Mouse (Mus musculus) layer of hippocampus, postnatal 10 days (tissue): ENCODE data around the gene Itgae. TPM values are rescaled to one million over a fixed set of nuclear protein-coding genes. Genes with fewer than 3 reads are reported as not detected.
A peak's percentile ranks its signal among the peaks of the same experiment; 100 is the strongest.

Experiments
- DNase-seq, 2 experiments: peaks; one replicate each; pipeline ENCODE4 v3.0.0; 2021; ENCODE audit warnings: low spot score in 2 of 2
- total RNA-seq, 2 experiments: library from RNA; stranded (reverse); gene quantifications; 2 replicates each; pipeline ENCODE4 v1.2.3; 2021

Gene Itgae
- total RNA-seq, 2 experiments from 2014 or later: 0.11 to 0.32 TPM

DNA sequence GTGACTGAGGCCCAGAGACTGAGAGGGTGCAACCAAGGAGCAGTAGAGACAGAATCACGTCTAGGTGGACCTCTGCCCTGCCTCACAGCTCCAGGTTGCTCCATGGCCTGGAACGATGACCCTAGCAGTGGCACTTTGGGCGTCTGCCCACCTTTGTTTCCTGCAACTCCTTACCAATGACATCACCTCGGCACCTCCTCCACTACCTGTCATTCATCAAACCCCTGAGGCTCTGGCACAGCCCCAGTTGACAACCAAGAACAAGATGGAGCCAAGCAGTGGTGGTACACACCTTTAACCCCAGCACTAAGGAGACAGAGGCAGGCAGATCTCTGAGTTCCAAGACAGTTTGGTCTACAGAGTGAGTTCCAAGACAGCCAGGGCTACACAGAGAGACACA, 1.7 kb downstream of the Itgae start:
- no peak for DNase-seq

DNA sequence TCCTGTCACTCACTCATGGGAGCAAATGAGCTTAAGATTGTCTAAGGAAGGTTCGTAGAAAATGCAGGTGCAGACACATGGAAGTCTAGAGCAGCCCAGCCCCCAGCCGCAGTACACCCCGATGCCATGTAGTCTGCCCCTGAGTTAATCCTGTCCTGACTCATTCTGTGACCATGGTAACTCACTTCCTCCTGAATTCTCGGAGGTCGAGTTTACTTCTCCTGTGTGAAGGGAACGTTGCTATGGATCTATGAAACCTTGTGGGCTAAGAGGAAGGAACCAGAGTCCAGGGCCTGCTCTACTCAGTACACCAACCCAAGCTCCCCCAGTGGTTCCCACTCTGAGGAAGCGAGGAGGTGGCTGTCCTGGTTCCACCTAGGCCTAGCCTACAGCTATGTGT, 2.5 kb downstream of the Itgae start:
- no peak for DNase-seq

DNA sequence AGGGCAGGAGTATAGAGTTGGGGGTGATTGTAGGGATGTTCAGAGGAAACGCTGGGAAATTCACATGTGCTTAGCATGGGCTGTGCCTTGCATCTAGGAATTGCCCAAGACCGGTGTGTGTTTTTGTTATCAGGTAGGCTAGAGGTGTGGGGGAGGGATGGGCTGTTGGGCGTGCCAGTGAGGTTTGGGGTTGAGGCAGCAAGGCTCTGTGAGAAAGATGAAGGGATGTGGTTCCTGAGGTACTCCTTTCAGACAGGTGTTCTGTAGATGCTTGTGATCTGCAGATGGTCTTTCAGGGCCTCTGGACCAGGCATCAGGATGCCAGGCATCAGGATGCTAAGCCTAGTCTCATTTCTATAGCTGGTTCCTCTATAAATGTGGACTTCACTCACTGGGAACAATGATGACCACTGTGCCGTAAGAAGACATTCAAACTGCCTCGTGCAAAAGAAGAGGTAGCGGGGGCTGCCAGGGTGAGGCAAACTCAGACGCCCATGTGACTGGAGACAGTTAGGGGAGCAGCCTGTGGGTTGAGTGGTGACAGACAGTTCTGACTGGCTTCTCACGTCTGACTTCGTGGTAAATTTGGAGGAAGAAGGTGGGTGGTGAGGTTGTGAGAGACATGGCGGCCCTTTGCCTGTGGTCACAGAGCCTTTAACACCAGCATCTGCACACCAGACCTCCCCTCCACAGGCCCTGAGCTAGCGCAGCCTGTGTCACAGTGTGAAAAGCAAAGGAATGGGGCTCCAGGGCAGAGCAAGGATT, 4.0 kb downstream of the Itgae start:
- DNase-seq: no peak

DNA sequence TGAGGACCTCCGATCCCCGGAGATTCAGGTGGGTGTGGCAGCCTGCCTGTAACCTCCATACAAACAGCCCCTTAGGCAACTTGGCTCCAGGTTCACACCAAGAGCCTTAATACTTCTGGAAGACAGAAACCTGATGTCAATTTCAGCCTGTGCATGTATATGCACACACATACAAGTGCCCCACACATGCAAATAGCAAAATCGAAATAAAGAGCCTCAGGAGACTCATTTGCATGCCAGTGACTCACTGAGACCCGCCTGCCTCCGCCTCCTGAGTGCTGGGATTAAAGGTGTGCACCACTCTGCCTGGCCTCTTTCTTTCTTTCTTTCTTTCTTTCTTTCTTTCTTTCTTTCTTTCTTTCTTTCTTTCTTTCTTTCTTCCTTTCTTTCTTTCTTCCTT, 8.5 kb downstream of the Itgae start:
- no peak for DNase-seq

DNA sequence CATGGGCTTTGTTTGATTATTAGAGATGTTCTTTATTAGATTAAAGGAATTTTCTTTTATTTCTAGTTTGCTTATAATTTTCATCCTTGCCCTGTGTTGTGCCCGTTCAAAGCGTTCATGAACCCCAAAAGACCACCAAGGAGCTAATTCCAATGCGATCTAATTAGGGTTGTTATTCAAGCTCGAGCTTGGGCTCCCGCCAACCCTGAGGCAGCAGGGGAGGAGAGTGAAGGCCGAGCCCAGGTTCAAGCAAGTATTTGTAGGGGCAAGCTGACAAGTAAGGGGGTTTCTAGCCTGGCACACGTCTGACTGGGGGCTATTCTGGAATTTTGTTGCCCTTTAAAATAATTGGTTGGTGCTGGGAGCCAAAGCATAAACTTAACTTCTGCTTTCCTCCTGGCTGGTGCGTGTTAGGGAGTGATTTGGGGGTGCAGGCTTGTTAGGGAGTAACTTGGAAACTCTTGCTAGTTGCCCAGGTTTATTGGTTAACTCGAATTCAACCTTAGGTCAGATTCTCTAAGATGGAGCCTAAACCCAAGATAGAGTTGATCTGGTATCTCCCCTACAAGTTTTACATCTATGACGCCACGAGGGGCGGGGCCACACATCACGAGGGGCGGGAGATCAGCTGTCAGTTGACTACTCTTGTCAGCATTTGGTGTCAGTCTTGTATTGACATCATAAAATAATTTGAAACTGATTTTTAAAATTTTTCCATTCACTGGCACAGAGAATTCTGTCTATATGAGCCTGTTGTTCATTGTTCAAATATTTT, 9.8 kb downstream of the Itgae start:
- DNase-seq: peak in 1 of 2 experiments; percentile 33

DNA sequence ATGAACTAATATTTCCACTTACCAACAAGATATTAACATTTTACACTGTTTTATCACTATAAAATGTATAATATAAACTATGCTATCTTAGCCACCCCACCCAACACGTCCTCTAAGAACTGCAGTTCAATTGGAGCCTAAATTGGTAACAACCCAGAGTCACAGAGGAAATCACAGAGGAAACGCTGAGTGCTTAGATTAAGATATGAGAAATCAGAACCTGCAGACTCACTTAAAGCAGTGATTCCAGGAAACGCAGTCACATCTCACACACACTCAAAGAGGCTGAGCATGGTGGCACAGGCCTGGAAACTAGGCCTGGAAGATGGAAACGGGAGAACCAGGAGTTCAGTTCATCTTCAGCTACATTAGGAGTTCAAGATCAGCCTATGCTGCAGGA, 10.9 kb downstream of the Itgae start:
- no peak for DNase-seq

DNA sequence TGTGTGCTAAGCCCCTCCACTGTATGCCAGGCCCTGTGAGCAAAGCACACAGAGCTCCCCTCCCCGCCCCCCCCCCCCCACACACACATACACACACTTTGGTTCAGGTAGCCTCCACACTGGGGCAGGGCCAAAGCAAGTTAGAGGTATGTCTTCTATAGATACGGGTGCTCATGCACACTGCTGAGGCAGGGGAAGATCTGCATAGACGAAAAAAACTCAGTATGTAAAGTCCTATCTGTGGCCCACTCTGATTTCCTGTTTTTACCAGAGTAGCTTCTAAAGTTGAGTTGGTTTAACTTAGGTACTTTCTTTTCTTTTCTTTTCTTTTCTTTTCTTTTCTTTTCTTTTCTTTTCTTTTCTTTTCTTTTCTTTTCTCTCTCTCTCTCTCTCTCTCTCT, 14.9 kb downstream of the Itgae start:
- DNase-seq: no peak

DNA sequence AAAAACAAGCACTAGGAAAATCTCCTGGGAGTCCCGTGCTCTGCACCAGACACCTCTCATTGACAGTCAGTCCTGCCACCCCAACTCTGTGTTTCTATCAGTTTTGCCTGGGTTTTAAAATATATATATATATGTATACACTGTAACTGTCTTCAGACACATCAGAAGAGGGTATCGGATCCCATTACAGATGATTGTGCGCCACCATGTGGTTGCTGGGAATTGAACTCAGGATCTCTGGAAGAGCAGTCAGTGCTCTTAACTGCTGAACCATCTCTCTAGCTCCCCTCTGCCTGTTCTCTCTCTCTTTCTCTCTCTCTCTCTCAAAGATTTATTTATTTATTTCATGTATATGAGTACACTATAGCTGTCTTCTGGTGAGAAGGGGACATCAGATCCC, 17.0 kb downstream of the Itgae start:
- peak; percentile 68 to 76 for DNase-seq

DNA sequence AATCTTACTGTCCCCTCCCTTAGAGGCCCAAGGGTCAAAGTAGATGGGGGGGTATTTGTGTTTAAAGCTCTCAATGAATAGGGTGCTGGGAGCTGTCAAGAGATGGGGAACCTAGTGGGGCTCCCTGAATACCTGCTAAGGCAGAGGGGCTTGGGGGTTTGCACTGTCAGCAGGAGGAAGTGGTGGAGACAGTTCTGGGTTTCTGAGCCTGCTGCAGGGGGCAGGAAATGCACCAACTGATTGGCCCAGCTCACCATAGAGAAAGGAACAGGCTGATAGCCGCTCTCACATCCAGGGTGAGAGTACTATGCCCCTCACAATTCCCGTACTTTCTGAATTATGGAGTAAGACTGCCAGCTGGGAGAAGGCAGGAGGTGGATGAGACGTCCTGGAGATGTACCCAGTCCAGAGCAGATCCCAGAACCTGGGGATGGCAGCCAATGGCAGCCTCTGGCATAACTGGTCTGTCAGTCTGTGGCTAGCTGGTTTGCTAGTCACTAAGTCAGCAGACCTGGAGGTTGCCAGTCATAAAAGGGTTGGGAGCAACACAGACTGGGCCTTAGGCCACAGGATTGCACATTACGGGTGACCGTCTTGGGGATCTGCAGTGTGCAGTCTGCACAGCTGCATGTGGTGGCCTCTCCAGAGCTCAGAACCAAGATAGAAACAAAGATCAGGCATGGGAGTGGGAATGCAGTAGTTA, 18.0 kb downstream of the Itgae start:
- no peak for DNase-seq

DNA sequence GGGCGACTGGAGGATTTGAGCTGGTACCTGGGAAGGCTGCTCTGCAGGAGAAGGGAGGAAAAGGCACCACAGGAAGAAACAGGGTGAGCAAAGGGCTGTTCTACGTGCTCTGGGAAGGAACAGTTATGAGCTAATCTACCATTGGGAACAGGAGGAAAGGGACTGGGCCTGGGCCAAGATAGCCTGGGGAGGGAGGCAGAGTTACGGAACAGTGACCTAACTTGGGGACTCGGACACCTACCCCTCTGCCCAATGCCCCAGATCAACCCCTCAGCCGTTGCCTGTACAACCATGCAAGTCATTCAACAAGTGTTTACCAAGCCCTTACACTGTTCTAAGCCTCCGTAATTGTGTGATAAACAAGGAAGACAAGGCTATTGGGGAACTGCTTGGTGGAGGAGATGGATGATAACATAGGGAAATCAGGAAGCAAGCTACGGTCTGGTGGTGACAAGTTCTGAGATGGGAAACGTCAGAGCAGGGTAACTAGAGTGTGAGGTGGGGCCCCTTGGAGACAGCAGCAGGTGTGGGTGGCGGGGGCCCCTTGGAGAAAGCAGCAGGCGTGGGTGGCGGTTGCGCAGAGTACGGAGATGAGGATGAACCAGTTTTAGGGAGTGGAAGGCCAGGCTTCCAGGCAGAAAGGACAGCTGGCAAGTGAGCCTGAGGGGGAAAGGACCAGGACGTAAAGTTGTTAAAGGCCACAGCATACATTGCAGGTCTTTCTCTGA, 18.7 kb downstream of the Itgae start:
- no peak for DNase-seq

DNA sequence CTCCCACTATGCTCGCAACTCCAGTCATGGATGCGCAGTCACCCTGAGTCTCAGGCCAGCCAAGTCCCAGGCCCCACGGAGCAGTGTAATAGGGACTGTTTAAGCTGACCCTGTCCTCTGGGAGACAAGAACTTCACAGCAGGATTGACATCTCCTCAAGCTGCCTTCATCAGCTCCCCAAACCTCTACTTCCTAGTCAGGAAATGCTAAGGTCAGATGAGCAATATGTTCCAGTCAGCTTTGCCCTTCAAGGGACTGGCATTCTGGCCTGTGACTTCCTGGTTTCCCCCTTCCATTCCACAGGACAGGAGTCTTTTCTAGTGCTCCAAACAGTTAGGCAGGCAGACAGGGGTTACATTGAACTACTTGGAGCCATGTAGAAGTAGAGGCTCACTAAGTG, 19.6 kb downstream of the Itgae start:
- no peak for DNase-seq

DNA sequence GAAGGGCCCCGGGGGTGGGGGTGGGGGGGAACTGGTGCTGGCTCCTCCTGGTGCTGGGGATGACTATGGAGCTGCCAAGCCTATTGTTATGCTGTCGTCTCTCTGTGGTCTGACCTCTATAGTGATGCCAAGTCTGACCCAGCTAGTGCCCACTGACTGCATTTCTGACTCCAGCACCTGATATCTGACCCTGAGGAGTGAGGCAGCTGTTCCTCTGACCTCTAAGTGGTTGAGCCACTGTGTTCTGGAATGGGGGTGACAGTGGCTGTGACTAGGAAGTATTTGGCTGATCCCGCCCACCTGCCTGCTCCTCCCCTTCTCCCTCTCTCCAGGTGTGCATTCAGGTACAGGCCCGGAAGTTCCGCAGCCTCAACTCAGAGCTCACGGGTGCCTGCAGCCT, 21.0 kb downstream of the Itgae start:
- no peak for DNase-seq

DNA sequence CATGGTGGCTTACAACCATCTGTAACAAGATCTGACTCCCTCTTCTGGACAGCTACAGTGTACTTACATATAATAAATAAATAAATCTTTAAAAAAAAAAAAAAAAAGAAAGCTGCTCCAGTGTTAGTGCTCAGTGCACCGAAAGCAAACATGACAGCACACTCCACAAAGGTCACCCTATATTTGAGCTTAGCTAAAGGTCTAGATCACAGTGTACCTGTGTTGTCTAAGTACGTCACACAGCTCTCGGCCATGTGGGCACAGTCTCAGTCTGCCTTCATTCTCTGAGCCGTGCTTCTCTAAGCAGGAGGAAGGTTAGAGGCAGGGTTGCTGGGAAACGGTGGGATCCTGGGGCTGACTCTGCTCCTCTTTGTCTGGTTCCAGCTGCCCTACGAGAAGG, 36.1 kb downstream of the Itgae start:
- DNase-seq: no peak

DNA sequence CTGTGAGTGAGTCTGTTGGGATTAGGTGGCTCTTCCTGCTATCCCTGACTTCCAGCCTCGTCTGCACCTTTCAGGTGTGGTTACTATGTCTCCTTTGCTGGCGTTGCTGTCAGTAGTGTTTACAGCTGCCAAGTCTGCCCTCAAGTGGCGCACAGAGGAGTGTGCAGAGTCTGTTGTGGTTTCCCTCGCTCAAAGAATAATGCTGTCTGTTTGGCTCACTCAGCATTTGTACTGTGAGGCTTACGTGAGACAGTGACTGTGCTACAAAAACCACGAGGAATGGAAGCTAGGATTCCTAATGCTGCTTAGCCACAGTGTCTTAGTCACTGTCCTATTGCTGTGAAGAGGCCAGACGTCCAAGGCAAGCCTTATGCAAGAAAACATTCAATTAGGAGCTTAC, 40.6 kb downstream of the Itgae start:
- DNase-seq: no peak

DNA sequence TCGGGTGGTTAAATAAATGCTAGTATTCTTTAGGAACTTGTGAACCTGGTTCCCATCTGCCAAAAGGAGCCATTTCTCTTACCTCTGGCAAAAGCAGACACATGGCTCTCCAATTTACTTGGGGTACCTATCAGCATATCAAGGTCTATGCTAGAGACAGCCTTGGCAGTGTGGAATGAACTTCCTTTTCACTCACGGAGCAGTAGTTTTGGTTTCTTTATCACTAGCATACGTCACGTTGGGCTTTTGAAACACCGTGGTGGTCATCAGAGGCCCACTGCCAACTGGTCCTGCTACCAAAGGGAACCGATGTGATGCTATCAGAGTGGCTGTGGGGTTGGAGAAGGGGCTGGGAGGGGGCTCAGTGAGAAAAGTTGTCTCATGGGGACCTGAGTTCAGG, 42.6 kb downstream of the Itgae start:
- DNase-seq: no peak

DNA sequence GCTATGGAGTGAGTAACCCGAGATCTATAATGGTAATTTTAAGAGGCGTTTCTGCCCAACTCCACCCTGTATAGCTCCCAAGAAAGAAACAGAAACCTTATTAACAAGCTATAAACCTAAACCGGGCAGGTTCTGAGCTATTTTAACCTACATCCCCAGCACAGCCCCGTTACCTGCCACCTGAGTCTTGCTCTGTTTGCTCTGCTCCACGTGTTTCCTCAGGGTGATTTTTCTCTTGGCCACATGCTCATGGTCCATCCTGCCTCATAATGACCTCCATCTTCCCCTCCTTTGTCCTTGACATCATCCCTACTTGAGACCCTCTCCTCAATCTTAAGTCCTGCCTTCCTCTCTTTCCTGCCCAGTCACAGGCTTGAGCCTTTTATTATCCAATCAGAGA, 43.8 kb downstream of the Itgae start:
- no peak for DNase-seq

DNA sequence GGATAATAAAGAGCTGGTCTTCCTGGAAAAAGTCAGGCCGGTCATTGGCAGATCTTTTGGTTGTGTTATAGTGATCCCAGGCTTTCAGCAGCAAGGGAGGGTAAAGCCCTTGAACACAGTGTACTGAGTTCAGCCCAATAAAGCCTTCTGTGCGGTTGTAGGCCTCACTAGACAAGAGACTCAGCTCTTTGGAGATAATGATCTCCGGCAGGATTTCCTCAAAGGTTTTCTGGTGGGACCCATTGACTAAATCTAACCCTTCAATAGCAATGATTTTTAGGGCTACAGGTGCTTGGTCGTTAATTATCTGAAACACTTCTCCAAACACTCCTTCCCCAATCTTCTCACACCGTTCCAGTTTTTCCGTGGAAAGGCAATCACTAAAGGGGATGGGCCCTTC, 46.2 kb downstream of the Itgae start:
- DNase-seq: no peak

DNA sequence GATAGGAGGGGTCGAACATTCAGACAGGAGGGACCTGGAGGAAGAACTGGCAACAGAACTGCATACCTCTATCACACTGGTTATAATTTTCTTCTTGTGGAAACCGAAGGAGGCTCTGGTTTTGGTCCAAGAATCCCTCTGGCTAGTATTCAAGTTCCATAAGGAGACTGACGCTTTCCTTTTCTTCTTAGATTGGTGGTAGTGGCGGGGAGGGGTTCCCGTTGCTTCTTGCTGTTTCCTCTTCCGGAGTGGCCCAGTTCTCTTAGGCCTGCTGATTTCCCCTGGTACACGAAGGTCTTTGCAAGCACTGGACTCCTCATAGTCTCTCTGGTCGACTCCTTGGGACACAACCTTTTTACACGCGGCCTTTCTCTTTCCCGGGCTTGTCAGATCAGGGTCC, 46.7 kb downstream of the Itgae start:
- DNase-seq: no peak

DNA sequence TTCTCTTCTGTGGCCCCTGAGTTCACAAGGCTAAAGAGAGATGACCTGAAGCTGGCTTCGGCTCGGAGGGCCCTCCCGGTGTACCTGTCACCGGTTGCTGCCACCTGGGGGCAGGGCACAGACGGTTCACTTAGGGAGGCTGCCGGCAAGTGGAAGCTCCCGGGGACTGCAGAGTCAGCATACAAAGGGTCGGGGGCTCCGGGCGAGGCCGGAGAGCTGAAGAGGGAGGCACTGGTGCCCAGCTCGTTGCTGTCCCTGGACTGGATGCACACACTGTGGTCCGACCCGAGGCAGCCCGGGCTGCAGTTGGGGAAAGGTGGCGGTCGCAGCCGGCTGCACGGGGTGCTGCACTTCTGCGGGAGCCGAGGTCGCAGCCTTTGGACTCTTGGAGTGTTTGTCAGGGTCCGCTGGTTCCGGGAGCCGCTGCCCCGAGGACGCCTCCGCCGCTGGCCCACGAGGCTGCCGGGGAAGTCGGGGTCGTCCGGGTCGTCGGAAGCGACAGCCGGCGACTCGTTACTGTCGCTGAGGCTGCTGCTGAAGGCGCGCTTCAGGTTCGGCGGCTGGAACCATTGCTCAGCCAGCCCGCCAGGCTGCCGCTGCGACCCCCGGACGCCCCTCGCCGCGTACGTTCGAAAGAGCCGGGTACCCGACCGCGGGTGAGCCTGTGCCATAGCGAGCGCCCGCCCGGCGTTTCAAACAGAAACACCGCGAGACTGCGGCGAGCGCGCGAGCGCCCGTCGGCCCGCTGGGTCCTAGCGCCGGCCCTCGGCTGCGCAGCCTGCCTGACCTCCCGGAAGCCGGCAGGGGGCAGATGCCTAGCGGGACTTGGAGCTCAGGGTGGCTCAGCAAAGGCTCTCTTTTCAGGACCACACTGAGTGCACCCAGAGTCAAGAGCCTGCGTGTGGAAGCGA, 47.5 kb downstream of the Itgae start, which contains the start of gene Haspin:
TSS of gene Haspin (minus strand) at position 704 of the 911 bp plus-strand sequence.
- peak; percentile 95 for DNase-seq

DNA sequence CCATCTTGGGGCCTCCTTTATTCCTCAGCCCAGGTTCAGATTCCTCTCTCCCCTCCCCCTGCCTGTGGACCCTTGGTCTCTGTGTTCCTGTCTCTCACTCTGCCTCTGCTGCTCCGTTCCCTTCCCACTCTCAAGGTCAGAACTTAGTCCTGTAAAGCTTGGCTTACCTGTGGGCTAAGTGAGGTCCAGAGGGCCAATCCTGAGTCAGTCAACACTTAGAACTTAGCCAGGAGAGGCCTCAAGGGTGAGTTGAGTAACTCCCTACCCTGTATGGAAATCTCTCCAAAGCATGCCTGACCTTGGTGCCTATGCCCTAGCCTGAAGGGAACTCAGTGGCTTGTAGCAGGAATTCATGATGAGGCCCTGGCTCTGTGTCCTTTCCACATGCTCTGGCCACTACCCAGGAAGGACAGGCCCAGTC, 53.9 kb downstream of the Itgae start:
- no peak for DNase-seq
